Mouse (Mus musculus) liver, adult (tissue): Measurements from ENCODE around the gene Ufd1.

Experiments
- GATA4 ChIP-seq: IDR thresholded peaks from 2 replicates; pipeline ENCODE4 v1.6.1; 2014; ENCODE audit warnings: mild to moderate bottlenecking, low read length; ENCODE audit not compliant: insufficient replicate concordance

Gene Ufd1

GRCm38 (mm10) chr16:18795223-18795899 lies 16.2 kb upstream of the Ufd1 start:
- no peak for TF ChIP-seq GATA4

DNA sequence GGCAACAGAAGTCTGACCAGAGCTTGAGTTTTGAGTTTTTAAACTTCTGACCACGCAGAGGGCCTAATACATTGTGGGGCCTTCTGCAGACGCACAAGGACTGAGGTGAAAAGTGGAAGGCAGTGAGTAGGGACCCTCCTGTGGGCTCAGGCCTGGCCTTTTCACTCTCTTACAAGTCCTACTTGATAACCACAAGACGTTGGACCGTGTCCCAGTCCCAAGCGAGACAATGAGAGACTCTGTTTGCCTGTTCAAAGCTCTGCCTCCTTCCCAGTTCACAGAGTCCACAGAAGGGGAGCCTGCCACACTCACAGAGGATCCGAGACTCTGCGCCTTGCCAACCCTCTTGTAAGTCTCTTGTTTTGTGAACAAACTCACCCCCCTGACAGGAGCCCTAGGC lies 14.9 kb upstream of the Ufd1 start:
- TF ChIP-seq GATA4, result no peak

GRCm38 (mm10) chr16:18798151-18798550 lies 13.4 kb upstream of the Ufd1 start:
- no peak for TF ChIP-seq GATA4

DNA sequence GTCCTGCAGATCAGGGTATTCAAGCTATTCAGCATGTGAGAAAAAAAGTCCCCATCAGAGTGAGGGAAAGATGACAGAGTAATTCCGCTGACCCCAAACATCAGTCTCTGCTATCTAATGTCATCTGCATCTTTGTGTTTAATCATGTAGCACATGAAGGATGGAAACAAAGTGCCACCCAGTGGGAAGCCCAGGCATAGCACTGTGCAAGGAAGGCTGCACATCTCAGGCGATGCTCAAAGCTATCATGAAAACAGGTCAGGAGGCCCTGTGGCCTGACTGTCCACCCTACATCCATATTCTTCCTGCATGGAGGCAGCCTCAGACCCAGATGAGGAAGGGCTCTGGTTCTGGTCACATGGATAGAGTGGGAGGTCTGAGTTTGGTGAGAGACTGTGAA lies 12.7 kb upstream of the Ufd1 start:
- no peak for TF ChIP-seq GATA4

DNA sequence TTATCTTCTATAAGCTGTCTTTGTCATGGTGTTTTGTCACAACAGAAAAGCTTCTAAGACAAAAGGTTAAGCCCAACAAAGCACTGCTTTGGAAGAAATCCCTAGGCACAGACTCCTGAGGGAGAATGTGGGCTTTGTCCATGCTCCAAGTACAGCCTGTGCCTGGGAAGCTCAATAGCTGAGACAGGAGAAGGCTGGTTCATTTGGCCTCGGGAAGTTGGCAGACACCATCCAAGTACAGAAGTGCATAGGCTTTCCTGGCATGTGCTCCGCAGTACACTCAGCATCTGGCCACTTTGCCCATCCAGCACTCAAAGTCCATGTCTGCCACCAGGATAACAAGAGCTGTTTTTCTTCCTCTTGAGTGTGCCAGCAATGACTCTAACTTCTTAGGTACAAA lies 5.8 kb upstream of the Ufd1 start:
- TF ChIP-seq GATA4, result no peak

- TF ChIP-seq GATA4, result no peak
Measured at GRCm38 (mm10) chr16:18809001-18809400, 2.6 kb upstream of the Ufd1 start.

DNA sequence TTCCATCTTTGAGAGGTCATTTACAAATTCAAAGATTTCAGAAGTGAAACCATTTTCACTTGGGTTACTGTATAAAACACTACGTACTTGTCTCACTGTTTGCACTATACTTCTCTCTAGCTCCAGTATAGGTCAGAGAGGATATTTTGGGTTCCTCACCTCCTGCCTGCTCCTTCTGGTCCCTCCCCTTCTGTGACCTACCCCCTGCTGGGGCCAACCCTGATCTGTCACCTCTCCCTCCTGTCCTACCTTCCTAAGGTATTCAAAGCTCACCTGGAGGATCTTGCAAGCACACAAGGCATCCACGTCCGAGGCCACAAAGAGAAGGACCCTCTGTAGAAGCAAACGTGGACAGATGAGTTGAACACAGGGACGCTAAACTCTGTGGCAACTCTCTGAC lies 547 bp upstream of the Ufd1 start:
- no peak for TF ChIP-seq GATA4

GRCm38 (mm10) chr16:18812385-18812910 lies 869 bp downstream of the Ufd1 start:
- TF ChIP-seq GATA4, result no peak

DNA sequence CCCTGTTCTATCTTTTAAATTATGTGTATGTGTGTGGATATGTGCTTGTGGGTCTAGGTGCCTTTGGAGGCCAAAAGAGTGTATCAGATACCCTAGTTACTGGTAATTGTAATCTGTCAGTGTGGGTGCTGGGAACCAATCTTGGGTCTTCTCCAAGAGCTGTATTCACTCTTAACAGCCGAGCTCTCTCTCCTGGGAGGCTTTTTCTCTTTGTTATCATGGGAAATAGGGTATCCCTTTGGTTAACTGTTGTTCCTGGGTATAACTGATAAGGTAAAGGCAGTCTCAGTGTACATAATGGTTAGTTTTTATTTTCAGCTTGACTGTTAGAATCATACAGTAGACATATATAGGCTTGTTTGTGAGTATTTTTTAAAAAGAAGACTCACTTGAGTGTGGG lies 10.8 kb downstream of the Ufd1 start:
- TF ChIP-seq GATA4, result no peak

DNA sequence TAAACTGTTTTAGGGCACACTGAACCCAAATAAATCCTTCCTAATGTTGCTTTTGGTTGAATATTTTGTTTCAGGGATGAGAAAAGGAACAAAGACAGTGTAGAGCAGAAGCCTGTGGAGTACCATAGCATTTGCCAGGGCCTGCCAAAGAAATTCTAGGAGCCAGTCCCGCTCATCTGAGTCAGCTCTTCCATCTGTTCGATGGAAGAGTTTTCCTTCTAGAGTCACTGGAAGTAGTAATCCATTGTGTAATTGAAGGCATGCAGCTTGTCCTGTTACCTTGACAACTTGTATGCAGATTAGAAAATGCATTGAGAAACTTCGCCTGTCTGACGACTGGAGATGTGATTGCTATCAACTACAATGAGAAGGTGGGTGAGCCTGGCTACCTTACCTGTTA lies 11.3 kb downstream of the Ufd1 start:
- no peak for TF ChIP-seq GATA4

GRCm38 (mm10) chr16:18828630-18829029 lies 17.1 kb downstream of the Ufd1 start:
- no peak for TF ChIP-seq GATA4

- no peak for TF ChIP-seq GATA4
Measured at GRCm38 (mm10) chr16:18829102-18829501, 17.5 kb downstream of the Ufd1 start.

GRCm38 (mm10) chr16:18833486-18833885 lies 21.9 kb downstream of the Ufd1 start:
- no peak for TF ChIP-seq GATA4

GRCm38 (mm10) chr16:18836073-18836467 lies 24.5 kb downstream of the Ufd1 start:
- no peak for TF ChIP-seq GATA4

GRCm38 (mm10) chr16:18836468-18837208 lies 25.1 kb downstream of the Ufd1 start, which contains the start of the genes 2510002D24Rik and Gm28539:
Gene 2510002D24Rik (plus strand): TSS chr16:18836578.
Gene Gm28539 (plus strand): TSS chr16:18836584.
- TF ChIP-seq GATA4, result no peak

GRCm38 (mm10) chr16:18838346-18838745 lies 26.8 kb downstream of the Ufd1 start:
- TF ChIP-seq GATA4, result no peak
